ENCODE assay signal across 1 mouse cellular context in the genomic region with DNA sequence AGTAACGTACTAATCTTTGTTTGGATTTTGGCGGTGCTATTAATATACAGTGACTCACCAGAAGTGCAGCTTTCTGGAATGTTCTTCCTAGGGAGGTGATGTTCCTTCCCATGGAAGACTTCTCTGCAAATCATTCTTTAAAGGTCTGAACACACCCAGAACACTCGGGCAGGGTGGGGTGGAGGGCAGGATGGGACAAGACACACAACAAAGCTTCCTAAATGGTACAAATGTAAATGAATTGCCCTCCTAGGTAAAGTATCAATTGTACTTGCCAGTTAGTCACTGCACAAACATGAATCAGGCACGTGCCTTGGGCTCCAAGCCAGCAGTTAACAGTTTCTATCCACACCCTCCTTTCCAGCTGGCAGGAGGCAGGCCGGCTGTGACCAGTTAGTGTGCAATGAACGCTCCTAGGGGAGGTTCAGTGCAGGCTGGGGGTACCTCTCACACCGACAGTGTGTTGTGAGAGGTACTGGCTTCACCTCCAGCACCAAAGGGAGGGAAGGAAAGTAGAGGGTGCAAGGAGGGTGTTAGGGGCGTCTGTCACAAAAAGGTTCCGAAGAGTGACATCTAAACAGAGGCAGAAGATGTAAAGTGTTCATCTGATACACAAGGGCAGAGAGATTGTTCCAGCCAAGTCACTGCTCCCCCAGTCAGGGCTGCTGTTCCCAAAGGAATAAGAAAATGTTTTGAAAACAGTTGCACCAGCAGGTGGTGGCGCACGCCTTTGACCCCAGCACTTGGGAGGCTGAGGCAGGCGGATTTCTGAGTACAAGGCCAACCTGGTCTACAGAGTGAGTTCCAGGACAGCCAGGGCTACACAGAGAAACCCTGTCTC.
TF ChIP-seq lines count a peak whose summit lies in the region.

No protein-coding gene starts in this region.

TF ChIP-seq in MEL, 35 proteins besides CTCF, POLR2A, EP300 and RAD21:
- peak; percentile 12; the same call in 1 of the 2 replicates for TF ChIP-seq SIN3A (IDR thresholded peaks at IDR 0.05; ENCODE audit: low read length)
- TF ChIP-seq CHD1 (IDR thresholded peaks at IDR 0.05; ENCODE audit: low read depth, low read length) = no peak
- no peak for TF ChIP-seq MYC (IDR thresholded peaks at IDR 0.05; ENCODE audit: low read depth, low read length)
- peak; percentile 39; the same call in 1 of the 2 replicates for TF ChIP-seq ETS1 (IDR thresholded peaks at IDR 0.05; ENCODE audit: low read depth, low read length)
- peak; percentile 59; the same call in 1 of the 2 replicates for TF ChIP-seq MXI1 (IDR thresholded peaks at IDR 0.05; ENCODE audit: low read depth, low read length)
- TF ChIP-seq ZKSCAN1 (IDR thresholded peaks at IDR 0.05; ENCODE audit: low read depth, low read length) = no peak
- TF ChIP-seq USF2 (IDR thresholded peaks at IDR 0.05; ENCODE audit: borderline replicate concordance in 1 of 2, insufficient read depth in 1 of 2, low read depth in 1 of 2, low read length in 2 of 2) = no peak
- TF ChIP-seq TBP (IDR thresholded peaks at IDR 0.05; ENCODE audit: low read depth, low read length) = no peak
- no peak for TF ChIP-seq MAZ (IDR thresholded peaks at IDR 0.05; ENCODE audit: low read depth, low read length)
- no peak for TF ChIP-seq POLR2AphosphoS5 (IDR thresholded peaks at IDR 0.05; ENCODE audit: borderline replicate concordance, low read depth, low read length)
- no peak for TF ChIP-seq GATA1 (IDR thresholded peaks at IDR 0.05; ENCODE audit: low read depth, low read length)
- TF ChIP-seq ZNF384 (IDR thresholded peaks at IDR 0.05; ENCODE audit: low read depth, low read length) = no peak
- TF ChIP-seq MEF2A (IDR thresholded peaks at IDR 0.05; ENCODE audit: extremely low read depth, insufficient replicate concordance, low read depth, low read length, poor library complexity, severe bottlenecking) = no peak
- TF ChIP-seq E2F4 (IDR thresholded peaks at IDR 0.05; ENCODE audit: borderline replicate concordance, low read depth, low read length) = no peak
- no peak for TF ChIP-seq KAT2A (conservative IDR thresholded peaks at IDR 0.05; ENCODE audit: low read depth, low read length)
- no peak for TF ChIP-seq RCOR1 (IDR thresholded peaks at IDR 0.05; ENCODE audit: low read depth, low read length)
- TF ChIP-seq TCF12 (IDR thresholded peaks at IDR 0.05; ENCODE audit: low read depth, low read length) = no peak
- TF ChIP-seq JUND (IDR thresholded peaks at IDR 0.05; ENCODE audit: low read depth, low read length) = no peak
- no peak for TF ChIP-seq MYB (IDR thresholded peaks at IDR 0.05; ENCODE audit: low read depth, low read length)
- TF ChIP-seq MAFK (IDR thresholded peaks at IDR 0.05; ENCODE audit: borderline replicate concordance, low read depth, low read length) = no peak
- no peak for TF ChIP-seq NRF1 (IDR thresholded peaks at IDR 0.05; ENCODE audit: insufficient read depth, low read depth, low read length, poor library complexity, severe bottlenecking)
- no peak for TF ChIP-seq SMC3 (IDR thresholded peaks at IDR 0.05; ENCODE audit: low read depth, low read length)
- TF ChIP-seq MAX (IDR thresholded peaks at IDR 0.05; ENCODE audit: low read length) = no peak
- no peak for TF ChIP-seq UBTF (IDR thresholded peaks at IDR 0.05; ENCODE audit: borderline replicate concordance, insufficient read depth, low read depth, low read length)
- no peak for TF ChIP-seq GABPA (IDR thresholded peaks at IDR 0.05; ENCODE audit: low read depth, low read length)
- TF ChIP-seq USF1 (IDR thresholded peaks at IDR 0.05; ENCODE audit: low read depth, low read length) = peak; percentile 49; the same call in 1 of the 2 replicates
- no peak for TF ChIP-seq NELFE (IDR thresholded peaks at IDR 0.05; ENCODE audit: low read depth, low read length)
- no peak for TF ChIP-seq POLR2AphosphoS2 (IDR thresholded peaks at IDR 0.05; ENCODE audit: low read length)
- TF ChIP-seq TAL1 (IDR thresholded peaks at IDR 0.05; ENCODE audit: low read length) = no peak
- no peak for TF ChIP-seq ELF1 (IDR thresholded peaks at IDR 0.05; ENCODE audit: low read depth, low read length)
- no peak for TF ChIP-seq ZC3H11A (IDR thresholded peaks at IDR 0.05; ENCODE audit: low read depth, low read length)
- TF ChIP-seq ZMIZ1 (IDR thresholded peaks at IDR 0.05; ENCODE audit: low read depth, low read length) = no peak
- peak; percentile 93 for TF ChIP-seq BHLHE40 (IDR thresholded peaks at IDR 0.05; ENCODE audit: borderline replicate concordance, low read depth, low read length)
- TF ChIP-seq HCFC1 (IDR thresholded peaks at IDR 0.05; ENCODE audit: low read depth, low read length) = no peak
- TF ChIP-seq CHD2 (IDR thresholded peaks at IDR 0.05; ENCODE audit: low read length) = no peak
TF ChIP-seq in MEL: peak in this region for 5.
